Mouse (Mus musculus): ENCODE data around the gene Gal3st4. TPM values are rescaled to one million over a fixed set of nuclear protein-coding genes. Genes with fewer than 3 reads are reported as not detected.

The Gal3st4 gene
- polyA plus RNA-seq (2014; fragmentation: Nextera tagmentation; extraction: Ambion mirVana) = 2.4 and 4.4 TPM in 2 replicates

GRCm38 (mm10) chr5:138272409-138272923 lies at the start of gene Gal3st4:
TSS of gene Gal3st4 (minus strand) at chr5:138272840.
- 3% methylated on average over 12 of the region's 12 CpGs for WGBS
- Histone ChIP-seq H3K4me3 (ENCODE audit: low read depth, low read length) (peak within 1 kb of the TSS; percentile 12; the same call in 1 of the 2 replicates), H3K9ac (replicated peaks; ENCODE audit: low read depth, low read length) (0 out of 2 replicates have a peak within 1 kb of the TSS, but pooled peaks have one; percentile 14), H3K27me3 (ENCODE audit: control insufficient read depth, insufficient read depth, low read length) (no peaks in the 10 kb centered on the region), H3K4me2 (replicated peaks; ENCODE audit: low read depth, low read length) (peak within 1 kb of the TSS; percentile 22), H3K36me3 (ENCODE audit: control insufficient read depth, insufficient read depth, low read length) (0 out of 2 replicates have a peak, but pooled peaks cover 3% of the 10 kb centered on the region), H3K9me3 (ENCODE audit: control insufficient read depth, low read depth, low read length) (no peaks in the 10 kb centered on the region), H3K4me1 (ENCODE audit: control insufficient read depth, insufficient read depth, low read length) (peaks cover 12% of the 10 kb centered on the region), H3K27ac (ENCODE audit: low read length) (no peak within 1 kb of the TSS)
- ATAC-seq (ENCODE audit: insufficient number of reproducible peaks, insufficient read depth, low FRiP score, low read depth) = peak; percentile 53; the same call in 1 of the 2 replicates

- Histone ChIP-seq H3K27me3 (ENCODE audit: control insufficient read depth, insufficient read depth, low read length) (no peaks in the 10 kb centered on the region), H3K9ac (replicated peaks; ENCODE audit: low read depth, low read length) (no peak overlapping the region), H3K4me1 (ENCODE audit: control insufficient read depth, insufficient read depth, low read length) (no peaks in the 10 kb centered on the region), H3K9me3 (ENCODE audit: control insufficient read depth, low read depth, low read length) (no peaks in the 10 kb centered on the region), H3K27ac (ENCODE audit: low read length) (no peak overlapping the region), H3K4me3 (ENCODE audit: low read depth, low read length) (no peak overlapping the region), H3K4me2 (replicated peaks; ENCODE audit: low read depth, low read length) (no peak overlapping the region), H3K36me3 (ENCODE audit: control insufficient read depth, insufficient read depth, low read length) (no peaks in the 10 kb centered on the region)
- ATAC-seq (ENCODE audit: insufficient number of reproducible peaks, insufficient read depth, low FRiP score, low read depth) = no peak
- 88% methylated on average over 3 of the region's 3 CpGs for WGBS
Observed at GRCm38 (mm10) chr5:138312795-138313194, 40.2 kb upstream of the Gal3st4 start.

GRCm38 (mm10) chr5:138299613-138300012 lies 27.0 kb upstream of the Gal3st4 start:
- H3K4me2 ChIP-seq (replicated peaks; ENCODE audit: low read depth, low read length) = no peak overlapping the region
- WGBS = 77% methylated on average over 2 of the region's 2 CpGs
- H3K27ac ChIP-seq (ENCODE audit: low read length) = no peak overlapping the region

GRCm38 (mm10) chr5:138294158-138294557 lies 21.5 kb upstream of the Gal3st4 start:
- no peak for ATAC-seq (ENCODE audit: insufficient number of reproducible peaks, insufficient read depth, low FRiP score, low read depth)
- no peaks in the 10 kb centered on the region for H3K27me3 ChIP-seq (ENCODE audit: control insufficient read depth, insufficient read depth, low read length)
- no peak overlapping the region for H3K9ac ChIP-seq (replicated peaks; ENCODE audit: low read depth, low read length)
- H3K36me3 ChIP-seq (ENCODE audit: control insufficient read depth, insufficient read depth, low read length) = no peaks in the 10 kb centered on the region
- no peaks in the 10 kb centered on the region for H3K9me3 ChIP-seq (ENCODE audit: control insufficient read depth, low read depth, low read length)
- H3K27ac ChIP-seq (ENCODE audit: low read length) = no peak overlapping the region
- no peak overlapping the region for H3K4me3 ChIP-seq (ENCODE audit: low read depth, low read length)
- no peaks in the 10 kb centered on the region for H3K4me1 ChIP-seq (ENCODE audit: control insufficient read depth, insufficient read depth, low read length)
- H3K4me2 ChIP-seq (replicated peaks; ENCODE audit: low read depth, low read length) = no peak overlapping the region

More at GRCm38 (mm10) chr5:138299613-138300012, 27.0 kb upstream of the Gal3st4 start:
- Histone ChIP-seq H3K4me1 (ENCODE audit: control insufficient read depth, insufficient read depth, low read length) (no peaks in the 10 kb centered on the region), H3K9me3 (ENCODE audit: control insufficient read depth, low read depth, low read length) (no peaks in the 10 kb centered on the region), H3K27me3 (ENCODE audit: control insufficient read depth, insufficient read depth, low read length) (no peaks in the 10 kb centered on the region), H3K4me3 (ENCODE audit: low read depth, low read length) (no peak overlapping the region), H3K9ac (replicated peaks; ENCODE audit: low read depth, low read length) (no peak overlapping the region), H3K36me3 (ENCODE audit: control insufficient read depth, insufficient read depth, low read length) (no peaks in the 10 kb centered on the region)
- ATAC-seq (ENCODE audit: insufficient number of reproducible peaks, insufficient read depth, low FRiP score, low read depth) = no peak

- Histone ChIP-seq H3K9me3 (ENCODE audit: control insufficient read depth, low read depth, low read length) (no peaks in the 10 kb centered on the region), H3K27me3 (ENCODE audit: control insufficient read depth, insufficient read depth, low read length) (no peaks in the 10 kb centered on the region), H3K4me1 (ENCODE audit: control insufficient read depth, insufficient read depth, low read length) (no peaks in the 10 kb centered on the region), H3K27ac (ENCODE audit: low read length) (no peak overlapping the region), H3K4me3 (ENCODE audit: low read depth, low read length) (no peak overlapping the region), H3K9ac (replicated peaks; ENCODE audit: low read depth, low read length) (no peak overlapping the region), H3K4me2 (replicated peaks; ENCODE audit: low read depth, low read length) (no peak overlapping the region), H3K36me3 (ENCODE audit: control insufficient read depth, insufficient read depth, low read length) (no peaks in the 10 kb centered on the region)
- WGBS = 76% methylated on average over 1 of the region's 1 CpGs
- ATAC-seq (ENCODE audit: insufficient number of reproducible peaks, insufficient read depth, low FRiP score, low read depth) = no peak
Observed at GRCm38 (mm10) chr5:138291638-138292037, 19.0 kb upstream of the Gal3st4 start.

GRCm38 (mm10) chr5:138287861-138288260 lies 15.2 kb upstream of the Gal3st4 start:
- no peak overlapping the region for H3K4me3 ChIP-seq (ENCODE audit: low read depth, low read length)
- 75% methylated on average over 3 of the region's 3 CpGs for WGBS
- no peaks in the 10 kb centered on the region for H3K9me3 ChIP-seq (ENCODE audit: control insufficient read depth, low read depth, low read length)
- H3K27me3 ChIP-seq (ENCODE audit: control insufficient read depth, insufficient read depth, low read length) = no peaks in the 10 kb centered on the region
- no peak overlapping the region for H3K4me2 ChIP-seq (replicated peaks; ENCODE audit: low read depth, low read length)
- ATAC-seq (ENCODE audit: insufficient number of reproducible peaks, insufficient read depth, low FRiP score, low read depth) = no peak
- H3K36me3 ChIP-seq (ENCODE audit: control insufficient read depth, insufficient read depth, low read length) = no peaks in the 10 kb centered on the region
- no peaks in the 10 kb centered on the region for H3K4me1 ChIP-seq (ENCODE audit: control insufficient read depth, insufficient read depth, low read length)
- no peak overlapping the region for H3K27ac ChIP-seq (ENCODE audit: low read length)
- H3K9ac ChIP-seq (replicated peaks; ENCODE audit: low read depth, low read length) = no peak overlapping the region

GRCm38 (mm10) chr5:138283540-138283939 lies 10.9 kb upstream of the Gal3st4 start:
- no peaks in the 10 kb centered on the region for H3K27me3 ChIP-seq (ENCODE audit: control insufficient read depth, insufficient read depth, low read length)
- H3K4me1 ChIP-seq (ENCODE audit: control insufficient read depth, insufficient read depth, low read length) = 0 out of 2 replicates have a peak, but pooled peaks cover 6% of the 10 kb centered on the region
- no peak for ATAC-seq (ENCODE audit: insufficient number of reproducible peaks, insufficient read depth, low FRiP score, low read depth)
- WGBS = 49% methylated on average over 1 of the region's 1 CpGs
- H3K4me2 ChIP-seq (replicated peaks; ENCODE audit: low read depth, low read length) = no peak overlapping the region
- no peak overlapping the region for H3K27ac ChIP-seq (ENCODE audit: low read length)
- H3K4me3 ChIP-seq (ENCODE audit: low read depth, low read length) = no peak overlapping the region
- H3K9me3 ChIP-seq (ENCODE audit: control insufficient read depth, low read depth, low read length) = peaks cover 5% of the 10 kb centered on the region; the same call in 1 of the 2 replicates
- no peaks in the 10 kb centered on the region for H3K36me3 ChIP-seq (ENCODE audit: control insufficient read depth, insufficient read depth, low read length)
- H3K9ac ChIP-seq (replicated peaks; ENCODE audit: low read depth, low read length) = no peak overlapping the region

GRCm38 (mm10) chr5:138281798-138282197 lies 9.2 kb upstream of the Gal3st4 start:
- Histone ChIP-seq H3K4me1 (ENCODE audit: control insufficient read depth, insufficient read depth, low read length) (0 out of 2 replicates have a peak, but pooled peaks cover 9% of the 10 kb centered on the region), H3K36me3 (ENCODE audit: control insufficient read depth, insufficient read depth, low read length) (no peaks in the 10 kb centered on the region), H3K4me2 (replicated peaks; ENCODE audit: low read depth, low read length) (no peak overlapping the region), H3K27me3 (ENCODE audit: control insufficient read depth, insufficient read depth, low read length) (no peaks in the 10 kb centered on the region), H3K9ac (replicated peaks; ENCODE audit: low read depth, low read length) (no peak overlapping the region), H3K27ac (ENCODE audit: low read length) (no peak overlapping the region), H3K9me3 (ENCODE audit: control insufficient read depth, low read depth, low read length) (peaks cover 5% of the 10 kb centered on the region; the same call in 1 of the 2 replicates), H3K4me3 (ENCODE audit: low read depth, low read length) (no peak overlapping the region)
- WGBS = 81% methylated on average over 2 of the region's 2 CpGs
- no peak for ATAC-seq (ENCODE audit: insufficient number of reproducible peaks, insufficient read depth, low FRiP score, low read depth)

GRCm38 (mm10) chr5:138280829-138281228 lies 8.2 kb upstream of the Gal3st4 start:
- Histone ChIP-seq H3K4me2 (replicated peaks; ENCODE audit: low read depth, low read length) (0 out of 2 replicates have a peak overlapping the region, but pooled peaks have one; percentile 45), H3K36me3 (ENCODE audit: control insufficient read depth, insufficient read depth, low read length) (no peaks in the 10 kb centered on the region), H3K27me3 (ENCODE audit: control insufficient read depth, insufficient read depth, low read length) (no peaks in the 10 kb centered on the region), H3K9me3 (ENCODE audit: control insufficient read depth, low read depth, low read length) (peaks cover 5% of the 10 kb centered on the region; the same call in 1 of the 2 replicates), H3K4me1 (ENCODE audit: control insufficient read depth, insufficient read depth, low read length) (peaks cover 10% of the 10 kb centered on the region), H3K27ac (ENCODE audit: low read length) (no peak overlapping the region), H3K4me3 (ENCODE audit: low read depth, low read length) (no peak overlapping the region), H3K9ac (replicated peaks; ENCODE audit: low read depth, low read length) (no peak overlapping the region)
- 90% methylated on average over 15 of the region's 15 CpGs for WGBS
- ATAC-seq (ENCODE audit: insufficient number of reproducible peaks, insufficient read depth, low FRiP score, low read depth) = no peak

Data from stomach, embryonic 14.5 days (tissue).